Mouse (Mus musculus): ENCODE results near the gene Lpp.

DNA sequence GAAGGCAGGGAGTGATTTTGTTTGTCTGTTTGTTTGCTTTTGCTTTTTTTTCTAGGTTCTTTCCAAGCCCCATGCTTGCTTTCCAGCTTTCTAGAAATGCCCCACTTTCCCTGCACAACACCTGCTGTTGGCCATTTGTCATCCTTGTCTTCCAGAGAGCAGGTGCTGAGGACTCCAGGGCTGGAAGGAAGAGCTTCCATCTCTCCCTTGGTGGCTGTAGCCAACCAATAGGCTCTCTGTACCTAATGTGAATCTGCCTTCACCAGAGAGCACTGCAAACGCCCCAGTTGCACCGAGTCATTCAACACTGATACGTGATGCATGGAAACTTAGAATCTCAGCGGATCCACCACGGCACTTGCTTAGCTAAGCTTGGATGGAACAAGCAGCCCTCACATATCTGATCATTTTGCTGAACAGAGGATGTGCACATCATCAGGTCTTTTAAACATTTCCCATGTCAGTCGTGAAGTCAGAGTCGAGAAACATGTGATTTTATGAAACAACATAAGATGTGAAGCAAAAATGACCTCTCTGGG is 242.1 kb downstream of the Lpp start:
- TF ChIP-seq POLR2A (IDR thresholded peaks at IDR 0.05; ENCODE audit: borderline replicate concordance, extremely low read depth, low read depth, low read length) = no peak
- TF ChIP-seq CTCF (IDR thresholded peaks at IDR 0.05; ENCODE audit: insufficient read depth, low read length) = no peak

All from lung, adult 2 months (tissue).